Mouse (Mus musculus): ENCODE data around the gene Skint3.
"Not testable (repeated sequence)": the region's sequence is repeated elsewhere in the genome, so short reads cannot be mapped to it uniquely, and the experiment has no call there.

Gene Skint3

GRCm38 (mm10) chr4:112231945-112232344 is at the start of gene Skint3:
Gene Skint3 (plus strand): TSS chr4:112232245.
- DNase-seq = no peak

DNA sequence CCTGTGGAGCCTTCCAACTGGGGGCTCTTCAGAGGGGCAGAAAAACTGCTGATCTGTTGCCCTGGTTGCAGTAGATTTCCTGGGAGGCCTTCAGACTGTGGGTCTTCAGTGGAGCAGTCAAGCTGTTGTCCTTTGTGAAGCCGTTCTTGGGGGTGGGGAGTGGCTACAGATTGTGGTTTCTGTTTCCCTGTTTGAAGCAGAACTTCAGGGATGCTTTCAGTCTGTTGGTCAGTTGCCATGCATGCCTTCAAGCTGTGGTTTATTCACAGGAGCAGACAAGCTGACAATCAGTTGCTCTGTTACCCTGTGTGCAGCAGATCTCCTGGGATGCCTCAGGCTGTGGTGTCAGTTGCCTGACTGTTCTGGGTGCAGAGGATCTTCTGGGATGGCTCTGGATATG is 11.4 kb downstream of the Skint3 start:
- DNase-seq = no peak

DNA sequence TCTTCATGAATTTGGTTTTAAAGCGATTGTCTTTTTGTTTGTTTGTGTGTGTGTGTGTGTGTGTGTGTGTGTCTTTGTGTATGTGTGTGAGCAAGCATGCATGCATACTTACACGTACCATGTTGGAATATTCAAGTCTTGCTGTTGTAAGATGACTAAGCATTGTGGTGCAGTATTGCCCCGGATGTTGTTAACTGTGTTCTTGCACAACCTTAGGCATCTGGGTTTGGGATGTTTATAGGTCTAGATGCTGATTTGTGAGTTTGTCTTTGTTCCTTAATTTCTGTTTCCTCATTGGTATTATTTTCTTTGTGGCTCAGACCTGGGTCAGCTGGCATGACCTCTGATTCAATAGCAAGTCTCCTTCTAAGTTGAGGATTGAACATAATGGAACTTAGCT is 11.9 kb downstream of the Skint3 start:
- DNase-seq = no peak

- DNase-seq = no peak
Observed at GRCm38 (mm10) chr4:112256022-112256421, 24.0 kb downstream of the Skint3 start.

DNA sequence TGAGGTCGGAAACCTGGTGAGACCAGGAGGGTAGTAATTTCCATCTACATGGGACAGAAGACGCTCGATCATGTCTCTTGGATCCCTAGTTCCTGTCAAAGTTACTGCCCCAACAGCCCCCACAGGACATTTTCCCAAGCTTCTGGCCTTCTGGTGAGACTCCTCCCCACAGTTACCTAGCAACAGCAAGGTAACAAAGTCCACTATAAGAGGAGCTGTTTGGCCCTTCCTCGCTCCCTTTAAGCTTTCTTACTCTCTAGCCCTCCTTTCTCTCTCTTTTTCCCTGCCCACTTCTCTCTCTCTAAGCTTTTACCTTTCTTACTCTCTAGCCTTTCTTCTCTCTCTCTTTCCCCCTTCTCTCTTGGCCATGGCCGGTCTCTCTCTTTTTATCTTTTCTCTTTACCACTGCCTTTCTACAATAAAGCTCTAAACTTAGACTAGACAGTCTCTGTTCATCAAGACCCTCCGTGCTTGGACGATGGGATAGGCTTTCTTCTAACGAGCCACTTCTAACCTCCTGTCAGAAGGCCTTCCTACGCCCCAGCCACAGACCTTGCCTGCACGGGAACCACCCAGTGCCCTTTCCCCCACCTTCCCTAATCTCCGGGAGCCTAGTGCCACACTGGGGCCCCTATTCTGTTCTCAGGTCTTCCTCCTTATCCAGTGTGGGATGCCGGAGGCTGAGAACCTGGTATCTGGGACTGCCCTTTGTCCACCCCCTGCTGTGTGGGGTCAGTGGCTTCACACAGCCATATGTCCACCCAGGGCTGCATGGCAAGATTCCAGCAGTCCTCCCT is 55.3 kb downstream of the Skint3 start:
- no peak for DNase-seq

DNA sequence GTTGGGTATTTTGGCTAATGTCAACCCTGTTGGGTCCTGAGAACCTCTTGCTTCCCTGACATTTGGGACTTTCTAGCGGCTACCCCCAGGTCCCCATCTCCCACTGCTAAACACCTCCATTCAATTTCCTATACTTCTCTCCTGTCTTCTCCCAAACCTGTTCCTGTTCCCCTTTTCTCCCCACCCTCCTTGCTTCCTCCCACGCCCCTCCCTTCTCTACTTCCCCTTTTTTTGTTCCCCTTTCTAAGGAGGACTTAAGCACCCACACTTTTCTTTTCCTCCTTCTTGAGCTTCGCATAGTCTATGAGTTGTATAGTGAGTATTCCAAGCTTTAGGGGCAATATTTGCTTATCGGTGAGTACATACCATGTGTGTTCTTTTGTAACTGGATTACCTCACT is 56.4 kb downstream of the Skint3 start:
- DNase-seq = no peak

- DNase-seq = no peak
Observed at GRCm38 (mm10) chr4:112302305-112302704, 70.3 kb downstream of the Skint3 start.

- no peak for DNase-seq
Observed at GRCm38 (mm10) chr4:112302855-112303509, 70.9 kb downstream of the Skint3 start.

DNA sequence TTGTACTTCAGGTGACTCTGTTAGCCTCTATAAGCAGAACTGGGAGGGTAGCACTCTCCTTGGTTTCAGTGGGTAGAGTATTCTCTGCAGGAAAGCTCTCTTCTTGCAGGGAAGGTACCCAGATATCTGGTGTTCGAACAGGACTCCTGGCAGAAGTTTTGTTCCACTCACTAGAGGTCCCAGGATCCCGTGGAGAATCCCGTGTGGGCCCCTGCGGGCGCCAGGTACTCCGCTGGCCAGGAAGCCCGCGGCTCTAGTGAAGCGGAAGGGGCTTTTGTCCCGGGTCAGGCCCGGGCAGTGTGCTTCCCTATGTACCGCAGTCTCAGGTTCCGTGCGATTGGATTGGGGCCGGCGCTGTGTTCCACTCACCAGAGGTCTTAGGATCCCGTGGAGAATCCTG is 117.1 kb downstream of the Skint3 start:
- not testable (repeated sequence) for DNase-seq

Data from cerebellum, postnatal 10 days (tissue).